Mouse (Mus musculus): ENCODE data around the gene Eda2r.

The Eda2r gene

DNA sequence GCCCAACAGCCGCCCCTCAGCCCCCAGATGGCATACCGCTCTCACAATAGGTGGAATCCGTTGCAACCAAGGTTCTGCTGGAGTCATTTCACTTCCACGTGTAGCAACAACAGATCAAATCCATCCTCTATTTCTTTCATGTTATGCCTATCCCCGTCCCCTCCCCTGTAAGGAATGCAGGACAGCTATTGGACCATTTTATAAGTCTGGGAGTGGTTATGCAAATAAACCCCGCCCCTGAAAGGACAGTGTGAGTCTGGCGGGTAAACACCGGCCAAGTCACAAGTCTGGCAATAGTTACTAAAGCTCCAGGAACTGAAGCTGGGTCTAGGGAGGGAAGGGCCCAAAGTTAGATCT, at the start of gene Eda2r:
Gene Eda2r, minus strand, starts transcription at position 152 of the 357 bp plus-strand sequence.
- DNase-seq (ENCODE audit: low read depth): peak; percentile 23

DNA sequence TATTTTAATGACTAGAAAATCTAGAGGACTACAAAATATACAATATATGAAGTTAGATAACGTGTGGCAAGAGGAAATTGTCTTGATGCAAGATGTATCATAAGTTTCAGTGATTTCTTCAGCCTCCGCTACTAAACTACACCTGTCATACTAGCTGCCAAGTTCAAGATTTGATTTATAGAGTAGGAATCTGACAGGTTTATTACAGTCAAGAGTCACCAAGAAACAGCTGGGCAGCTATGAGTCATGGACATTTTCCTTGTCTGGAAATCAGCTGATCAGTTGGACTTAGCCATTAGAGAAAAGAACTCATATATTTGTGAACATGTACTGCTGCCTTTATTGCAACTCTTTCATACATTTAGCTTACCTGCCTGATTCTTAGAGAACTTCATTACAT, 20.9 kb upstream of the Eda2r start:
- DNase-seq (ENCODE audit: low read depth): no peak

DNA sequence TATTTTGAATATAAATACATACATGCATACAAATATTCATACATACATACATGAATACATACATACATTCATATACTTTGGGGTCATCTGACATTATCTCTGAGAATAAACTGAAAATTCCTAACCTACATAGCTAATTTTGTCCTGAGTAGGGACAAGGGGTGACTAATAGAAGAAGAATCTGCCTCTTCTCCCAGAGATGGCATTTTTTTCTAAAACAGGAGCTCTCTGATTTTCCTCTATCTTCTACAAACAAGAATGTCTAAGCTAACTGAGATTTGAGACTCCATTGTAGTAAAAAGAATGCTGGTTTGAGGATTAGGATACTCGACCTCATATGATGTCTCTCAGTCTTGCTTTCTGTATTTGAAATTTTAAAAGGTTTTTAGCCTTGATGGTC, 1.1 kb upstream of the Eda2r start:
- DNase-seq (ENCODE audit: low read depth): no peak

DNA sequence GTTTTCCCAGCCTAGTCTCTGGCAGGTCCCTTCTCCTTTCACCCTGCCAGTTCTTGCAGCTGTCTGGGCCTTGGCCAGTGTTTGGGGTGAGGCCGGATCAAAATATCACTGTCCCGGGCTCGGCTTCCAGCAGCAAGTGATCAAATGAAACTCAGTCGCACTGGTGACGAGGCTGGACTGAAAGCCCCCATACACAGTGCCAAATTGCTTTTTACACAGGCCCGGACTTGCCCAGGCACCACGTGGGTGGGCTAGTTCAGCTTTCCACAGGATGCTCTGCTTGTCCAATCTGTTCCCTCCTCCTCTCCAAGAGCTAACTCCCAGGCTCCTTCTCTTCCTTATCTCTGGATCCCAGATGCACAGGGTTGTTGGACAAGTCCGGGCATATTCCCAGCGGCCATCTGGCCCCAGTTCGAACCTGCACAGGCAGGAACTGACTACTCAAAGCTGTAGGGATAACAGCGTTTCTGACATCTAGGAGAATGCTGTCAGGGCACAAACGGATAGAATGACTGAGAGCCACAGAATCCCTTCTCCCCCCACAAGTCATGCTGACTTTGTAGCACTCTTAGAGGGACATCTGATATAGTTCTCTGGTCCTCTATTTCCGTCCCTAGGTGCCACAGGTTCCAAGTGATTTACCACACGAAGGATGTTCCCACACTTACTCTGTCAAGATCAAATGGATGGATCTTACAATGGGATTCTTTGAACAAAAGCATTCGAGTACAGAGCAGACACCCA, 523 bp downstream of the Eda2r start:
- no peak for DNase-seq (ENCODE audit: low read depth)

DNA sequence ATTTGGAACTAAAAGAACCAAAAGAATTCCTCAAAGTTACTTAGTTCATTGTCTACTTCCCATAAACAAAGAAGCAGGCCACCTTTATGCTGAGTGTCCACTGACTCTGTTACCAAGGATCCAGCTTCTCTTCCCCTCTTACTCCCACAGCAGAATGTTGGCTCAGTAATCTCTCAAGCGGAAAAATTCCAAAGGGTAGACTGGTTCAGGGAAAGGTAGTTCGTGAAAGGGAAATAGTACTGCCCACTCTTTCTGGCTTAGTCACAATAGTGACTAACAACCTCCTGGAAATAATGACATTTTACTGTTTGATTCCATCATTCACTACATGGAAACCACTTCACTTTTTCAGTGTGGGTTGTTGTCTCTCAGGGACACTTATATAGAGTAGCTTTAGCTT, 4.2 kb downstream of the Eda2r start:
- DNase-seq (ENCODE audit: low read depth): no peak

DNA sequence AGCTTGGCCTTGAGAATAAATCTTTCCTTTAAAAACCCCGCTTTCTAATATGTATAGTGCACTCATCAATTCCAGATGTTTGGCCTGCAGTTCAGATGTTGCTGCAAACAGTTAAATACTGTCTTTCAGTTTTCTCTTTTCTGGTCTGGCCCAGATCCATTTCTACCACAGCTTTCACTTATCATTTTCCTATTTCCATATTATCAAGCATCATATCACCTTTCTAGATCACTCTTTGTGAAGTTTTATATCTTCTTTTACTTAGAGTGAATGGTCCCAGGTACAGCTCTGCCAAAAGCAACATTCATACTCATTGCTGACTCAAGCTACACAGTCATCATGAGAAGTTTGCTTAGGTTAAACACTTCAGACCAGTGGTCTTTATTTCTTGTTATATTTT, 7.8 kb downstream of the Eda2r start:
- DNase-seq (ENCODE audit: low read depth): no peak

DNA sequence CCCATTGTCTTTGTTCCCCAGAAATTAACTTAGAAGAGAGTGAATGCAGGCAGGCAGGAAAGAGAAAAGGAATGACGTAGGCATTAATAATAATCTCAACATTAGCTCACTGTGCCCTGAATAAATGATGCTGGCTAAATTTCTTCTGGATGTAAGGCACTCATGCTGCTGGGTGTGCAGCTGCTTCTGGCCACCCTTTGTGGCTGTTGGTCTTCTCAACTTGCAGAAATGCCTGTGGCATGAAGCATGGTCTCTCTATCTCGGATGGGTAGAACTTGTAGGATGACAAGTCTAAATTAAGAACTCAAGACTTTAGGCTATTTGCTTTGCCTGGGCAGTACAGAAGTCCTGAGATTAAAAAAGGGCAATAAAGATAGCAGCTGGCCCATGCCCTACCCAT, 8.3 kb downstream of the Eda2r start:
- DNase-seq (ENCODE audit: low read depth): no peak

DNA sequence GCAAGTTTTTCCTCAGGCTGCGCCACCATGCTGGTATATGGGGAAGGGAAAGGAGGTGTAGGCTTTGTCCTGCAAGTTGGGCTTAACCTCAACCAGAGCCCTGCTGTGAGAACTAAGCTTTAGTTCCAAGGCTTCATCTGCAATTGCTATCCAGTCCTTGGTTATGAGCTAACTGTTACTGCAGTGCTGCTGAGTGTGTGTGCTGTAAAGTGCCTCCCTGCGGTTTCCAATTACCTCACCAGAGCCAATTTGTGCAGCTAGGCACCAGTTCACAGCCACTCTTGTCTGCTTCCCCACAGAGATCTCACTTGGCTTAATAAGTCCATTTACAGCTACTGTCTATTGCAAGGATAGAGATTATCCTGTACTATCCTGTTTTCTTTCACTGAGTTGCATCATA, 16.1 kb downstream of the Eda2r start:
- no peak for DNase-seq (ENCODE audit: low read depth)

DNA sequence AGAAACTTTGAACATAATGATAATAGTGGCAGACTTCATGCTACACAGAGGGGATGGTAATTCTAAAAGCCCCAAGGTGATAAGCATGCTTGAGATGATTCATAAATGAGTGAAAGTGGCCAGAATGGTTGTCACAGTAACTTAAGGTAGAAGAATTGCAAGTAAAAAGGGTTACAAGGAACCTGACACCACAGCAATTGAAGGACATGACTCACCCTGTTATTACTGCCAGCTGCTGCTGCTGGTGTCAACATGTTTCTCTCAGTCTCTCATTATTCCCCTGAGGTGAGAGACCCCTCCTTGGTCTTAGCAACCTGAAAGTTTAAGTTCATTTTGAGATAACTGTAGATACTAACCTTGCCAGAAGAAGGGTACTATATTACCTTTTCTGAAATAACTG, 49.1 kb downstream of the Eda2r start:
- no peak for DNase-seq (ENCODE audit: low read depth)

Measured in c-Kit-positive CD71-negative TER-119-negative erythroid progenitor cells, embryonic 14.5 days (primary cell).